Mouse (Mus musculus) left cerebral cortex, adult 18-20 months (tissue): ENCODE data around the gene Lpar4. TPM values are rescaled to one million over a fixed set of nuclear protein-coding genes. Genes with fewer than 3 reads are reported as not detected.

Experiments
- DNase-seq, 2 experiments: peaks; one replicate each; pipeline ENCODE4 v3.0.0; 2021 to 2022; ENCODE audit warnings: low spot score in 2 of 2, mixed read lengths in 1 of 2
- long read RNA-seq, 2 experiments: library from polyadenylated mRNA; stranded (forward); transcript quantifications; one replicate each; pipeline ENCODE4 v2.0.0; 2021
- total RNA-seq, 2 experiments: library from RNA; stranded (reverse); gene quantifications; 2 replicates each; pipeline ENCODE4 v1.2.3; 2021

The Lpar4 gene
- total RNA-seq, result under 1 TPM; 0.73 to 0.84 TPM
- long read RNA-seq, experiment 1, full-length matches to known transcripts, result 1 of 1 reads
- long read RNA-seq, experiment 1, partial matches to known transcripts, result 0 of 1 reads
- long read RNA-seq, experiment 1, other reads (novel, unspliced or antisense), result 0 of 1 reads
- long read RNA-seq, experiment 2, result 0 reads

DNA sequence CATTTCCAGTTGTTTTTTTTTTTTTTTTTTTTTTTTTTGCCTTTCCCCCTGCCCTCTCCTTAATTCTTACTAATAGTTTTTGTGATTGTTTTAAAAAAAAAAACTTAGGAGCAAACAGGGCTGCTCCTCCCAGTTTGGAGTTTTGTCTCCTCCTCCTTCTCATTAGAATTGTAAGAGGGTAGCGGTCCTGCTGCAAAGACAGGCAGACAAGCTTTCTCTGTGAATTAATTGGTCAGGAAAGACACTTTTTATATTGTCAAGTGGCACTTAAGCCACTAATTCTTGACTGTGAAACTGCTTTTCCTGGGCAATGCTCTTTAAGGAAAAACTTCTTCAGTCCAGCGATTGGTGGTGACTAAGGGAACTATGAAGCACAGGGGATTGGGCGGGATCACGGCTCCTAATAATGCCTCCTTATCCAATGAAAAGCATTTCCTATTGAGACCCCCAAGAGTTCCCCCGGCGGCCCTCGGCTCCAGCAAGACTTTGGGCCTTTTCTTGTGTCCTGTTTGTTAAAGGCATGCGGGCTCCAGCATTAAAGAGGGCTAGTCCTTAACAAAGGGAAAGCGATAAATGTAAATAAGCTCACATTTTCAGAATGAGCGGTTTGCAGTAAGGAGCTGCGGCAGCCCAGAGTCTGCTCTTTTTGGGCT, at the start of gene Lpar4:
Gene Lpar4, plus strand, starts transcription at position 451 of the 653 bp plus-strand sequence.
- DNase-seq, result no peak

DNA sequence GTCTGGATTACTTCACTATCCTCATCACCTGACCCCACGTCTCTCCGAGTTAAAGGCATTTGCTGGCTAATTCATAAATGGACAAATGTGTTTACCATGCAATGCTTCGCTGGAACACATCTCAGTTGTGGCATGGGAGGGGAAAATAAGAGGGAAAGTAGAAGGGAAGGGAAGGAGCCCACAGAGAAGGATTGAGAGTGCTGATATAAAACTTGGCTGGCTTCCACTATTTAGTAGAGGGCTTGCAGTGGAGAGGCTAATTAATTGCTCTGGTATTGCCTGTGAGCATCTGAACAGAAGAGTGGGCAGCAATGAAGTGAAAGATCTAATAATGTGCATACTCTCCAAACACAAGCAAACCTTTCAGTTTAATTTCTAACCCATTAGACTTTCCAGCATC, 49.0 kb upstream of the Lpar4 start:
- DNase-seq, result no peak

DNA sequence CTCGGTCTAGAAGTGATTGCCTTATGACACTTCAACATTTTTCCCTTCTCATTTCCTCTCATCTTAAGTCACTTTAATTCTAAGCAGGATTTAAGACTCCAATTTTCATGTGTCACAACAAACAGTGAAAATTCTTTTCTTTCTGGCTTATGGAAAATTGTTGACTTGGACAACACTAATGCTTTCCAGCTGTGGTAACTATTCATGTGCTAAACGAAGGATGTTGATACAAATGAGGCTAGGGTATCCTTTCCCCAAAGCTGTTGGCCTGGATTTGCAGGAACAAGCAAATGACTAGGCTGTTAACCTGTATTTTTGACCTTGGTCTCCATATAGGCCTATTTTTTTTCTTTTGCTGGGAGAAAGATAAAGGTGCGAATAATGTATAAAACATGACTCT, 48.5 kb upstream of the Lpar4 start:
- DNase-seq, result no peak

DNA sequence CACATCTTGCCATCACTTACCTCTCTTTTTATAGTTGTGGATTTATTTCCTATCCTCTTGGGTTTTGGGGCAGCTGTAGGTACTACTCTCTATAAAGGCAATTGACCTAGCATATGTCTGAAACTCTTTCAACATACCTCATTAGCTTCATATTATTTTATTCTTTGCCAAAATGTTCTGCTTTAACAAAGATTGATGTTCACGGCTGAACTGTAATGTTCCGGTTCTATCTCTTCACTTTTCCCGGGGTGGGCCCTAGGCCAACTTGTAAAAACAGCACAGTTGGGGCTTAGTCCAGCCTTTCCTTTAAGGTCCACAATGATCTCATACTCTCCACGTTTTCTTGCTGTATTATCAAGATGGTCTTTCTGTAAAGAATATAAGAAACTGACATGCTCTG, 48.1 kb upstream of the Lpar4 start:
- DNase-seq, result no peak

DNA sequence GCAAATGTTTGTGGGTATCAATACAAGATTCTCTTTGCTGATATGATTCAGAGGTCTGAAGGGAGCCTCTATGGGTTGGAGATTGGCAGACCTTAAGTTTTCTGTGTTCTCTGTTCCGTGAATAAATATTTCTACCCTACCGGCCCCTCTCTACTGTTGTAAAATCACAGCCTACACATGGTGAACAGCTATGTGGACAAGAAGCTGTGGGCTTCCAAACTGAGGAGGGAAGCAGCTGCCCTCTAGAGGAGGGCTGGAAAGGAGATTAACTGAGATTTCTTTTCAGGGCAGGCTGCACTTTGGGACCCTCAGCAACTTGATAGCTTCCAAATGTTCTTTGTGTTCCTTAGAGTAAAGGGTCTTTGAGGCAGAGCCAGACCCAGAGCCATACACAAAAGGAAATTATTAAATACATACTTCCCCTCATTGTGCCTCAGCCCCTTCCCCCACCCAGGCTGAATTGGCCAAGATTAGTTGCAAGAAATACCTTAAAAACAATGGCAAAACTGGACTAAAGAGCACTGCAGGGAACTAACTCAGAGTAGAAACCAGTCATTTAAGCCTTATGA, 22.6 kb upstream of the Lpar4 start:
- no peak for DNase-seq

DNA sequence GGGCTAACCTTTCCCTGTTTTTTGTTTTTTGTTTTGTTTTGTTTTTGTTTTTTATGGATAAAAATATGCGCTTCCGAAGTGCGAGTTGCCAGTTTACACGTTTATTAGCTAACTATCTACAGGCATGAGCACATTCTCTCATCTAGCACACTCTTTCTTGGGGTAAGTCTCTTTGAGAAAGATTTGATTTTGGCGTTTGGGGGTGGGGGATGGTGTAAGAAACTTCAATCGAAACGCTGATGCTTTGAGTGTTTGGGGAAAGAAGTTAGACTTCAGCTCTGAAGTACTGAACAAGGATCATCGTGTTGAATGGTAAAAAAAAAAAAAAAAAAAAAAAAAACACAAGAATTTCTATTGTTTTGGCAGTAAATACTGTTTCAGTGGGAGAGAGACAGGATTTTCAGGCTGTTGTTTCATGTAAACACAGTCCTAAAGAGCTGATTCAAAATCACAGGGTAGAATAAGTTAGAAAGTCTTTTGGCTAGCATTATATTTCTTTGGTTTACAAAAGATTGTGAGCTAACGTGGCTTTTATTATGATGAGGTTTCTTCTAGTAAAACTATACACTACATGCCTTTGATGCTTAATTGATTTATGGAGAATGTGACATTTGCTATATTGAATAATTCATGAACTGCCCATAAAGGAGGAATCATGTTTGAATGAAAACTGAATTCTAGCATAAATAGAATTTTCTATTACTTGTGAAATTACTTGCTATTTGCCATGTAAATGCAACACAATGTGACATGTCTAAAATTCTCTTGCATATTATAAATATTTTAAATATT, 599 bp downstream of the Lpar4 start:
- DNase-seq, result no peak

DNA sequence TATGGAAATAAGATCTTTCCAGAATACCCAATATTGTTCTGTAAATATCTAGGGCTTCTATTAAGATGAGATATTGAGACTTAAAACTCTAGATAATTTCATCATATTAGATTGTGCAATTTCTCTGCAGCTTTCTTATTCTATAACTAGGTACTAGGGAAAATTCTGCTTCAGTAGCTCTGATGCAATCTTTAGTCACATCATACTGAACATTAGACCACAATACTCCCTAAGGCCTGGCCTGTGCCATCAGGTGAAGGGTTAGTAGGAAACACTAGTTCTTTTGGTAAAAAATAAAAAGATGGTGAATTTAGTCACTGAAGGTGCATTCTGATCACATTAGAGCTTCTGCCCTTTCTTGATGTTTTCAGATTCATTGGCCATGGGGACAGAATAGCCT, 4.1 kb downstream of the Lpar4 start:
- no peak for DNase-seq

DNA sequence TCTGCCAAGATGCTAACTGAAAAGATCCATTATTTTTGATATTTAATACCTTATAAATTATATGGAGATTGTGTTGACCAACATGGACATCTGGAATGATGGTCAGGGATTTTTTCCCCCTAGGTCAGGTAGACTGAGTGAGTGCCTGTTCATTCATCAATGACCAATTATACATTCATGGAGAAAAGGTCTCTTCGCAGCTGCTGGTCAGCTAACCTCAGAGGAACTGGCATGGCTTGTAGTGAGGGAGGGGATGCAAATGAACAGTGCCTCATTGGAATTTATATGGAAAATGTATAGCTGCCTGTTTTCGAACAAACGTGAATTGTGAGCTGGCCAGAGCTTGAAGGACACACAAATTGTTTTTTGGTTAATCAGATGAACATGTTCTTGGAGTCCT, 18.9 kb downstream of the Lpar4 start:
- no peak for DNase-seq

DNA sequence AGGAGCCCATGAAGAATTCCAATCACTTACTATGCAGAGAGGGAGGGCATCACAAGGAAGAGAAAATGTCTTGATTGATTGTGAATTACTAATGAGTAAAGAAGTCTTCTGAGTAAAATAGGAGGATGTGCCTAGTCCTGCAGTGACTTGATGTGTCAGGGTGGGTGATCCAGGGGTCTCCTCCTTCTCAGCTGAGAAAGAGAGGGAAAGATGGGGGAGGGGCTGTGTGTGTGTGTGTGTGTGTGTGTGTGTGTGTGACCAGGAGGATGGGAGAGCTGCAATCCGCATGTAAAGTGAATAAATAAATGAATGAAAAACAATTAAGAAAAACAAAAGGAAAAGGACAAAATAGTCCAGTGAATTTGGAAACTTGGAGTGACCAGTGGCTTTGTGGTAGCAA, 30.1 kb downstream of the Lpar4 start:
- DNase-seq, result no peak

DNA sequence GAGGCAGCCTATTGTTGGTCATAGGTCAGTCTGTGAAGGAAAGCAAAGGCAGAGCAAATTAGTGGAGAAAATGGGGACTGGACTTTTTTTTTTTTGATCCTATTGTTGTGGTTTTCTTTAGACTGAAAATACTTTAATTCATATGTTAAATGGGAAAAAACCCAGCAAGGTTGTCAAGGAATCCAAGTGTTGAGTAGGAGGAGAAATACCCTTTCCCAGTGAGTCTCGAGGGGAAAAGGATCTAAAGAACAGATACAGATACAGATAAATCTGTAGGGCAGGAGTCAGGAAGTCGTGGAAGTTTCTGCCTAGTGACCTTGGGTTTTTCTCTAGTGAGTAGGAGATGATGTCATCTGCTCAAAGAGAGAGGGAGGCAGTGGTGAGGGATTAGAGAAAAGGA, 30.6 kb downstream of the Lpar4 start:
- no peak for DNase-seq

DNA sequence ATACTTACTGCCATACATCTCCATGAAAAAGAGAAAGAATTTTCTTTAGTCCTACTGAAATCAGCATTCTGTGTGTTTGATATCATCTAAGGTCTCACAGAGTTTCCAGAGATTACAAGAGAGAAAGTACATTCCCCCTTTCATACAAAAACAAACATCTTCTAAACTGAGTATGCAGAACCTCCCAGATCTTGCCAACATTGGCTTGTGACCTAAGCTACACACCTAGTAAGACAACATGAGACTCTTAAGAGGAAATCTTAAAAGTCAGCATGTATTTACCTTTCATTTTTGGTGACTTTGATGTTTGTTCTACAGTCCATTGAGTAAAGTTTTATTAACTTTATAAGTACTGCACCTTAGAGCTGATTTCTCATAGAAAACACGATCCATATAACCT, 33.4 kb downstream of the Lpar4 start:
- DNase-seq, result no peak

DNA sequence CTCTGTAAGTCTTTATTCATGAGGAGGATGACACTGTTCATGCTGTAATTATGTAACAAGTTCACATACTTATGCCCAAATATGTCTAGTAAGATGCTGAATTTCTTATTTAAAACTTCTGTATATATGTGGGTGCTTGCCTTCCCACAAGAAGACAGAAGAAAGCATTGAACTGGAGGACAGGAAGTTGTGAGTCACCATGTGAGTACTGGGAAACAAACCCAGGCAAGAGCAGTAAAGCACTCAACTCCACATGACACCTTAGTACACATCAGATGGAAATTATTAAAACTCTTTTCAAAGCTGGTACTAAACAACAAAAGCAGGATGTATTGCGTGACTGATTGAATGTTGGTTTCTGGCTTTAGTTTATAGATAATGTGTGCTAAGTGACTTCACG, 41.8 kb downstream of the Lpar4 start:
- no peak for DNase-seq

DNA sequence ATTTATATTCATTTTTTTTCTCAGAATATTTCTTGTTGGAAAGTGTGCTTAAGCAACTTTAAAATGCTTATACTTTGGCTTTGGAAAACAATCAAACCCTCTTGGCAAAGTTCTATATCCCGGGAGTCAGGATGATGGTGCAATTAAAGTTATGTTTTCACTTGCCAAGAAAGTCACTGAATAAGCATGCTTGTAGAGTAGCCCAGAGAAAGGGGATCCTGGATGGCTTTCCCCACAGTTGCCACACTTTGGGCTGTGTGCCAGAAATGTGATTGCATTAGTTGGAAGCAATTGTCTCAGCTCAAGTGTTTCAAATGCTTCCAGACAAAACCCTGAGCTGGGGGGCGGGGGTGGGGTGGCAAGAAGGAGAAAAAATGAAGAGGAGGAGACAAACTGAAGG, 43.9 kb downstream of the Lpar4 start:
- DNase-seq, result peak in 1 of 2 experiments; percentile 1

Other genes with a start within 250 kb of the Lpar4 start
- not detected for gene Rtl3, start 80.0 kb upstream of the Lpar4 start, total RNA-seq
- not detected for gene P2ry10, start 167.9 kb downstream of the Lpar4 start, total RNA-seq
- under 1 TPM; 0.28 to 0.30 TPM for gene P2ry10b, start 228.3 kb downstream of the Lpar4 start, total RNA-seq